Mouse (Mus musculus): ENCODE measurements at regions not wholly inside any gene's neighbourhood (a gene's known extent, or its start where the extent isn't known, plus 50 kb on each side); places are given as distances from the start of the nearest gene placed in this dataset.

GRCm38 (mm10) chr19:45299768-45300167, 63.8 kb upstream of the Btrc start:
- TF ChIP-seq HCFC1 (IDR thresholded peaks at IDR 0.05; ENCODE audit: borderline replicate concordance, insufficient read depth, low read length), result no peak
- no peak for TF ChIP-seq ZNF384 (IDR thresholded peaks at IDR 0.05; ENCODE audit: low read depth, low read length)
